Mouse (Mus musculus): ENCODE measurements around the gene Gsdma.

GRCm38 (mm10) chr11:98701213-98701670 is 37.1 kb downstream of the Gsdma start, which contains the start of gene Csf3:
- no peak for TF ChIP-seq TAL1 (IDR thresholded peaks at IDR 0.05; ENCODE audit: low read length)
- no peak for TF ChIP-seq GATA1 (IDR thresholded peaks at IDR 0.05; ENCODE audit: low read length)

All from erythroblast, embryonic 14.5 days (primary cell).